Mouse (Mus musculus) layer of hippocampus, adult 6 months (tissue): ENCODE data around the gene Fam160b1. TPM values are rescaled to one million over a fixed set of nuclear protein-coding genes. Genes with fewer than 3 reads are reported as not detected.

Experiments used
- long read RNA-seq, 2 experiments: library from polyadenylated mRNA; unstranded; transcript quantifications; one replicate each; pipeline ENCODE4 v2.0.0; 2019 to 2020
- polyA plus RNA-seq: library from polyadenylated mRNA; unstranded; fragments of <200 nt; fragmentation: Nextera tagmentation; gene quantifications from 2 replicates; pipeline ENCODE4 v1.2.3, GENCODE M21; 2021

Gene Fam160b1
- polyA plus RNA-seq, result 3.2 and 4.1 TPM in 2 replicates
- long read RNA-seq, experiment 1, full-length matches to known transcripts, result 6 of 23 reads
- long read RNA-seq, experiment 1, partial matches to known transcripts, result 9 of 23 reads
- long read RNA-seq, experiment 1, other reads (novel, unspliced or antisense), result 8 of 23 reads
- long read RNA-seq, experiment 2, full-length matches to known transcripts, result 42 of 60 reads
- long read RNA-seq, experiment 2, partial matches to known transcripts, result 5 of 60 reads
- long read RNA-seq, experiment 2, other reads (novel, unspliced or antisense), result 13 of 60 reads

DNA sequence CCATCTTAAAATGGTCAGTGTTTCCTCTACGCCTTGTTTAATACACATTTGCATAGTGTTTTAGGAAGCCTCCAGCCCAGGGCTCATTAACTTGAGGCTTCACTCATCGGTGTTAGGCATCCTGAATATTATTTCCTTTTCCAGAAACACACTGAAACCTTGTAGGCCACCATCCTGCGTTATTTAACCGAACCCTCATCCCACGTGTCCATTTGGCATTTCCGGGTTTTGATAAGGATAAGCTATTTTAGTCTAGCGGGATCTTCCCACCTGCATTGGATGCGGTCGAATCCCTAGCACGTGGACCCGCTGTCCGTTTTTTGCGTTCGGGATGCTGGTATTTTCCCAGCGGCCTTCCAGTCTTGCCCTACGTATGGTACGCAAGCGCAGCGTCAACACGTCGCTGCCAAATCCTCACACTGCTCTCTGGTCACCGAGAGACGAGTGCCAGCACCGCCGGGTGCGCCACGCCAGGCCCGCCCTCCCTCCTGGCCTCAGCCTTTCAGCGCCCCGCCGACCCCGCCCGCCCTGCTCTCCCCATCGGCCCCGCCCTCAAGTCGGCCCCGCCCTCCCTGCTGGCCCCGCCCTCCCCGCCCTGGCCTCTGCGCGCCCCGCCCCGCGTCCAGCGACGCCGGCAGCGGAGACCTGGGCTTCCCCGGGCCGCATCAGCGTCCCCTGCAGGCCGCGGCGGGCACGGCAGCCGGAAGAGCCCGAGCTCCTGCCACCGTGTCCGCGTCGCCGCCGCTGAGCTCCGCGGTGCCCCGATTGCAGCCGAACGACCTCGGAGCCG is at the start of gene Fam160b1:
Gene Fam160b1, plus strand, starts transcription at position 340 of the 790 bp plus-strand sequence.

DNA sequence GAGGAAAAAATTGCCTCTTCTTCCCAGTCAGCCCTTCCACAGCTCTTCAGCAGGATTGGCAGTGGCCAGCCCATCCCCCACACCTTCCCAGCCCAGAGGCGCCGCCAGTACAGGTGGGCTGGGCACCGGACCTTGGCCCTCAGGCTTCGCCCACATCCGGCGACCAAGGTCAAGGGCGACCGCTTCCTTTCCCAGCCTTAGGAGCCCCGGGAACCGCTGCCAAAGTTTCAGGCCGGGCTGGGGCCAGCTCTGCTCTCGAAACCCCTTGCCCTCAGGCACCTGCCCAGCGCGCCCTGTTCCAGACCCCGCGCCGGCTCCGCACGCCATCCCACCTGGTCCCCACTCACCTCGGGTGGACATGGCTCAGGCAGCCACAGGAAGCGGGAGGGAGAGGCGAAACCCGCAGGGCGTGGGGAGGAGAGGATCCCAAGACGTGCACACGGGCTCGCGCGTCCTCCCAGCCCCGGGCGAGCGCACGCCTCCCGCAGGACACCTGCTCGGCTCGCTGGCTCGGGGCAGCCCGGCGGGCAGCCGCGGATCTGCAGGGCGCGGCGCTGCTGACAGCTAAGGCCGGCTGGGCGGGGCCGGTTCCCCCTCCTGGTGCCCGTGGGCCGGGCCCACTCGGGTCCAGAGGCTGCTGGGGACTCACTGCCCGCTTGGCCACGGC is 46.0 kb upstream of the Fam160b1 start, which contains the start of gene Ablim1:
Gene Ablim1, minus strand, starts transcription at position 574 of the 667 bp plus-strand sequence.

Other genes starting within 250 kb of the Fam160b1 start
- gene Ablim1, start 45.8 kb upstream of the Fam160b1 start, polyA plus RNA-seq, result 40.1 and 41.9 TPM in 2 replicates
- 10.3 and 11.3 TPM in 2 replicates for gene Trub1, start 92.2 kb downstream of the Fam160b1 start, polyA plus RNA-seq